Mouse (Mus musculus) thymus, postnatal 10 days (tissue): ENCODE measurements at regions not wholly inside any gene's neighbourhood (a gene's known extent, or its start where the extent isn't known, plus 50 kb on each side); places are given as distances from the start of the nearest gene placed in this dataset.
A peak's percentile ranks its signal among the peaks of the same experiment; 100 is the strongest.

Experiments used
- DNase-seq, 2 experiments: peaks; one replicate each; pipeline ENCODE4 v3.0.0; 2021; ENCODE audit warnings: low spot score in 2 of 2

DNA sequence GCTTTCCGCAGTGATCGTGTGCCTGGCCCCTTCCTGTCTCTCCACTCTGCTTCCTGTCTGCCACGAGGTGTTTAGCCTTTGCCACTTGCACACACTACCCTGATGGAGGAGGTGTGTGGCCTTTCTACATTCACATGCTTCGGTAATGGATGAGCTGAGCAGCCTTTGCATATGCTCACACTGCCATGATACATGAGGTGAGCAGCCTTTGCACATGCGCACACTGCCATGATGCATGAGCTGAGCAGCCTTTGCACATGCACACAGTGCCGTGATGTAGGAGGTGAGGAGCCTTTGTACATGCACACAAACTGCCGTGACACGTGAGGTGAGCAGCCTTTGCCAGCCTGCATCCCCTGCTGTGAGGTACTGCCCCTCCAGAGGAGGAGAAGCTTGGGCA is 58.3 kb downstream of the Erv3 start:
- DNase-seq = no peak

DNA sequence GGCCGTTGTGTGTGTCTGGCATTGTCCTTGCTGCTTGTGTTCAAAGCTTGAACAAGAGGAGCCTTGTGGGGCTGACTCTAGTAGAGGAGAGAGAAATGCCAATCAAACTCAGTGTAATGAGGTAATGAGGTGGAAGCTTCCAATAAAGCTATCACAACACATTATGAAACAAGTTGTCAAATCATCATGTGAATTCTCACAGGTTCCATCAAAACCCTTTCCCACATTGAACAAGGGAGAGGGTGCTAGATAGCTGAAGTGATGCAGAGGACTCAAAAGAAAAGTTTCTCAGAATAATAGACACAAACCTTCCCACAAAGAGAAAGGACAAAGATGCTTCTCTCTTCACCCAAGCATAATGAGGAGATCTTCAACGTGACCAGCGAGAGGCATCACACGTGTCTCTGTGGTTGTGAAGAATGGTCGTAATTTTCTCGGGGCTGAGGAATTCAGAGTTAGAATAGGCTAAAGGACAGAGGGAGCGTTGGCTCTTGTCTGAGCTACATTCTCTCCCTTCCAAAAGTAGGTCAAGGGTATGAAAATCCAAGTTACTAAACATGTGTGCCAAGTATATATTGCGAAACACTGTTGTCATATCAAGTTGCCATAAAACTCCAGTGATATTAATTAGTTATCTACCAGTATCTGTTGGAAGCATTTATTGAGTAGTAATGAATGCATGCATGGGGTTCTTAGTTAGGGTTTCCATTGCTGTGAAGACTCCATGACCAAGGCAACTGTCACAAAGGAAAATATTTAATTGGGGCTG is 59.2 kb downstream of the Erv3 start:
- DNase-seq = no peak

DNA sequence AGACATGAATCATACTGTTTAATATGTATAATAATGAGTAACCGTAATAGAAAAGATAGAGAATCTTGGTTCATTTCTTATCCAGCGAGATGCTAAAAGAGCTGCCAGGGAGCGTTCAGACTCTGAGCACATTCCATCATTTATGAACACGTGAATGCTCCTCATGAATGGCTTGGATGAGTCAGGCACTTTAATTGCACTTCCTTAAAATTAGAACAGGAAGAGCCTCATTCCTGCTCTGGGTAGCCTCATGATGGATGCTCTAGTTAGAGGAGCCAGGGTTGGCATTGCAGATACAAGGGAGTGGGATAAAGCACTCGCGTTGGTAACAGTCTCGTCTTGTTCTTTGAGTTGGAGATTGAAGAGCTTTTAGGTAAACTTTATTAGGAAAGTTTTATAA is 60.1 kb downstream of the Erv3 start:
- no peak for DNase-seq

DNA sequence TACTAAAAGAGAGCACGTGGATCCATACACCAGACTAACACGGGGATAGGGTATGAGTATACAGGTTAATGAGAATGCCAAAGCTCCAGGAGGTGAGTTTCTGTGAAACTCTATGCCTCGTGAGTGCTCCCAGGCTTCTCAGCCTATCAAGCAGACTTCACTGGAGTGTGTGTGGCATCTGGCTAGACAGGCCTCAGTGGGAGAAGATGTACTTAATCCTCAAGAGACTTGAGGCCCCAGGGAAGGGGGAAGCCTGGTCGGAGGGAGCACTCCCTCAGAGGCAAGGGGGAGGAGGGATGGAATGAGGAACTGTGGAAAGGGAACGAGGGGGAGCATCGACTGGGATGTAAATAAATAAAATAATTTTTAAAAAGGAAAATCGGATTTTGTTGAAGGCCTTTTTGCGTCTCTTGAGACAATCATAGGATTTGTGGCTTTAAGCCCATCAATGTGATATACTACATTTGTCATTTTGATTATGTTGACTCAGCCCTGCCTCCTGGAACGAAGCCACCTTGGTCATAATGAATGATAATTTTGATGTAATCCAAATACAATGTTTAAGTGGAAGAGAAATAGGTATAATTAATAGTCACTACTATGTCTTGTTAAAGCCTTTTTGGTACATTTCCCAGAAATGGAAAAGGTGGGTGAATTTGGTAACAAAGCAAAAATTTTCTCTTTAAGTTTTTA is 62.4 kb downstream of the Erv3 start:
- DNase-seq = no peak

DNA sequence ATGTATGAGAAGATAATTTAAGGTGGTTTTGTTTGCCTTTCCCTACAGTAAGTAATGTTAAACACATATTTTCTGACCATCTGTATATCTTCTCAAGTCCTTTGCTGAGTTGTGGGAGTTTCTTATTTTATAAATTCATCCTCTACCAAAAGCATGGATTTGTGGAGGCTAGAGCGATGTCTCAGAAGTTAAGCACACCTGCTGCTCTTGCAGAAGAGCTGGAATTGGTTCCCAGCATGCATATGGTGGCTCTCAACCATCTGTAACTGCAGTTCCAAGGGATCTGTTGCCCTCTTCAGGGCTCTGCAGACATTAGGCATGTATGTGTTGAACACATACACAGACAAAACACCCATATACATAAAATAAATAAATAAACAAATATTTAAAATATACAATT is 84.2 kb downstream of the Erv3 start:
- DNase-seq = no peak

DNA sequence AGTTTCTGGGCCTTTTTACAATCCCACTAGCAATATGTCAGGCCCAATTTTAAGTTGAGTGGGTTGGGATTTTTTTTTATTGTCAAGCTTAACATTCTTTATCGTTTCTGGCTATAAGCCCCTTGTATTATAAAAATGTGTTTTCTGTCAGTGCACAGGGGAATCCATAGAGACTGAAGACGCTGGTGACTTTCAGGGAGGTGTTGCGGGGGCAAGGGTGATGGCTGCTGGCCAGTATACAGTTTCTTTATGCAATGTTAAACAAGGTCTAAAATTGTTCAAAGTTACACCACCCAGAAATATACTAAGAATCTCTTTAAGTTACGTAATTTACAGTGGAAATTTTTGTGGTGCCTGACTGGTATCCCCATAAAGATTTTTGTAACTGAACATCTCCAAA is 85.9 kb downstream of the Erv3 start:
- no peak for DNase-seq

DNA sequence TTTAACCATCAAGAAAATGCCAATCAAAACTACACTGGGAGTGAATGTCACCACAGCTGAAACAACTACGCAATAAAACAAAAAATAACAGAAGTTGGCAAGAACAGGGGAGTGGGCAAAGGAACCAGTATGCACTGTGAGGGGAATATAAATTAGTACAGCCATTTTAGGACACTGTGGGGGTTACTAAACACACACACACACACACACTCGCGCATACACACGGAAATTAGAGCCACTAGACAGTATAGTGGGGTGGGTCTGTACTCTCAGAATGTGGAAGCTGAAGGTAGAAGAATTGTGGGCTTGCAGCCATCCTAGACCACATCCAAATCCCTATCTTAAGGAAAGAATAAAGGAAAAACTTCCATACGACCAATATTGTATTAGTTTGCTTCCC is 87.4 kb downstream of the Erv3 start:
- no peak for DNase-seq

DNA sequence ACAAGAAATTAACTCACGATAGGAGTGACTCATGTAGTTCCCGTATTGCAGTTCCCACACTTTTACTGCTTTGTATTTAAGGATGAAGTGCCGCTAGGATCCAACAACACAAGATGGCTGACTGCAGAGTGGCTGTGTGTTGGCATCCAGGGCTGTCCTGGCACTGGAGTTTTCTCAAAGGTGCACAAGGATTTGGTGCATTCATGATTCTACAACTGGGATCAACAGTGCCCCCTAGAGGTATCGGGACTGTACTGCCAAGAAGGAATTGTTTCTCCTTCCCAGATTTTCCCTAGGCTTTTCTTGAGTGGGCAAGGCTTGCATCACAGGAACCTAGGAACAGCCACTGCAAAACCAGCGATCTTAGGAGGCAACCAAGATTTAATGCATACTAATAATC is 88.7 kb downstream of the Erv3 start:
- DNase-seq = peak in 1 of 2 experiments; percentile 6

DNA sequence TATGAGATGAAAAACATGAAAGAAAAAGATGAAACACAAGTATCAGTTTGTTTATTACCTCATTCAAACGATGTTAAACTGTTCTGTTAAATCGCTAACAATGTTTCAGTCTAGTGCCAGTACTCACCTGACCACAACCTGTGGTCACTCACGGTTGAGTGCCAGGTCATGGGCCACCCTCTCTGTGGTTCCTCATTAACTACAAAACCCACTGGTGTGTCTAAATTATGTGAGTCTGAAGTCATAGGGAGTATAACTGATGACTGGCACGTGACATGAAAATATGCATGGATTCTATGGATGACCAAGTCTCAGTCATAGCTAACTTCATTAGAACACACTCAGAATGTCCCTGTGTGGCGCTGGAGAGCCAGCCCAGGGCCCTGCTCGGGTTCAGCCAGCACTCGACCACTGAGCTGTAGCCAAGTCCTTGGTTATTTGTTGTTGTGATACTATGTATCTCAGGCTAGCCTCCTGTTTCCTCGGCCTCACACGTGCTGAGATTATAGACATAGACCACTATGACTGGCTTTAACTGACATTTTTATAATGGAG is 89.8 kb downstream of the Erv3 start:
- no peak for DNase-seq

DNA sequence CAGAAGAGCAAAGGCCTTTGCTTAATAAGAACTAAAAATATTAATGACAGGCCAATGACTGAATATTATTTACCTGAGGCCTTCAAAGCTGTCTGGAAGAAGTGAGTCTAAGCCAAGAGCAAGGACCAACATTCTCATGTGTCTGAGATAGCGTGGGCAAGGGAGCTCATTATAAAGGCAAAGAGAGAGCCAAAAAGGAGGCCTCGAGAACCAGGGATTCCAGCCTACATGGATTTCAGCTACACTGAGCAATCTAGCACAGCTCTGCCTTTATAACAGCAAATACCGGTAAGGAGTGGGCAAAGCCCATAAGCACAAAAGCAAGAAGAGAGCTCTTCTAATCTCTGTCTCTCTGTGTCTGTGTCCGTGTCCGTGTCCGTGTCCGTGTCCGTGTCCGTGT is 93.0 kb downstream of the Erv3 start:
- DNase-seq = no peak

DNA sequence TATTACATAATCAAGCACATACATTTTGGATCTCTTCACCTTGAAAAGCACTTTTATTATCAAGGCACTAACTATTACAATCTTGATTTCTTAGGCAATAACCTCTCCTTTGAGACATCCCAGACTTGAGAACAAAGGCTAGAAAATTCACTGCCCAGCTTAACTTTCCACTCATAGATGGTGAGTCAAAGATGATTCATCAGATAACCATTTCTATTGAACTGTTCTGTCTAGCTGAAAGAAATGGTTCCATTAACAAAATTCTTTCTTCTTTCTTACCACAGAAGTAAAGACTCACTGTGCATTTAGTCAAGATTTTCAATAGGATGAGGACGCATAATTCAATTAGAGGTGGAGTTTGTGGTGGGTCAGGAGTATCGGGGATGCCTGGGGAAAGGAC is 98.0 kb downstream of the Erv3 start:
- DNase-seq = no peak

DNA sequence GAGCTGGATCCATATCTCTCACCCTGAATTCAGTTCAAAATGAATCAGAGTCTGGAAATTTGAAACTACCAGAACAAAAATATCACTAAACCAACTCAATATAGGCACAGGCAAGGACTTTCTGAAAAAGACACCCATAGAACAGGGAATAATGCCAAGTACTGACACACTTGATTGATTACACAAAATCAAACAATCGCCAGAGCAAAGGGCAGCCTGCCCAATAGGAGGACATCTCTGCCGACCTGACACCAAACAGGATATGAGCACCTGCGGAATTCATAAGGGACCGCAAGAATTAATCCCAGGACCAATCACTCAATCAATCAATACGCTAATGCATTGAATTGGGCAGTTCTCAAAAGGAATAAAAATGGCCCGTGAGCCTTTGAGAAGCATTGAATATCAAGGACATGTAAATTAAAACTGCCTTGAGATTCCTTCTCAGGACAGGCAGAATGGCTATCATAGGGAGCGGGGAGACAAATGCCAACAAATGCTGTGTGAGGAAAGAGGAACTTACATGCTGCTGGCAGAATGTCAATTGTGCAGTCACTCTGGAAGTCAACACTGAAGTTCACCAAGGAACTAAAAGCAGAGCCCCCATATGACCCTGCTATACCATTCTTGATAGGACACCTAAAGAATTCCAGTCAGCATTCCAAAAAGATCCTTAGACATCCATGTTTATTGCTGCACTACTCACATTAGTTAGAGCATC is 102.2 kb downstream of the Erv3 start:
- no peak for DNase-seq

DNA sequence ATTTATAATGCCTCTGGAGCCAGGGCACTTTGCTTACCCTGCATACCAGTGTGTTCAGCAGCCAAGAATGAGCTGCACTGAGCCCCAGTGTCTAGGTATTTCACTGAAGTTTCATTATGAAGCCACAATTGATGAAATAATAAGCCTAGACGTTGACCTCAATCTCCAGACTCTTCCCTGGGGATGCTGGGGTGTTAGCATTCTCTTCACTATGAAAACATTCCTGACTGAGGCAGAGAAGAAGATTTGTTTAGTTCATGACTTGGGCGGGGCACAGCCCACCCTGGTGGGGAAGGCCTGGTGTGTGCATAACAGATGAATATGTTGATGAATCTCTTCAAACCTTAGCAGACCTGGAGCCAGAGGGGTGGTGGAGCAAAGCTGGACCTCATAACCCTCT is 104.4 kb downstream of the Erv3 start:
- DNase-seq = no peak

DNA sequence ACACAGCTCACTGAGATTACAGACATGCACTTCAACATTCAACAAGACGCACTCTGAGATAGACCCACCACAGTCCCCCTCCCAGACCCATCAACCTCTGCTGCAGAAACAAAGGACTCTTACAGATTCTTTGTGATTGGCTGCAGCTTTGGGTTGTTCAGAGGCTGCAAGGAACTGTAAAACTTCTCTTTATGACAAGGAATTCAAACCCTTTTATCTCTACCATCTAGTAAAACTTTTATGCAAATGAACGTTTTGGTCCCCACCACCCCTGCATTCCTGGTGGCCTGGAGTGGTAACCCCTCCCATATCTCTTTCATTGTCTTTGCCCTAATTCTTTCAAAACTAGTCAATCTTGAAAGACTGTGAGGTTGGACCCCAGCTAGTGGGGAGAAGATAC is 106.1 kb downstream of the Erv3 start:
- DNase-seq = no peak

DNA sequence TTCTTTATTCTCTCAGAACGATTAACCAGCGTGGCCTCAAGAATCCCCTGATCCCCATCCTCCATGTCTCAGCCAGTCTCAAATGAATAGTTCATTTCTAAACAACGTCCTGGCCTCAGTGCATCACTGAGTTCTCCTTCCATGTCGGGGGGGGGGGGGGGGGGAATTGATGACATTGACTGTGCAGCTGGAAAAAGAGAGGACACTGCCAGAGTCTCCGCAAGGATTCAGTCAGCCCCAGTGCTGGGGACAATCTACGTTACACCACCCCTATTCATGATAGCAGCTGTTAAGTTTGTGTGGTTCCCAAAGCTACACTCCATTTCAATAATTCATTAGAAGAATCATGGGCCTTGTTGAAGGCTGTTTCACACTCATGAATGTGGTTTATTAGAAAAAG is 108.9 kb downstream of the Erv3 start:
- DNase-seq = no peak

DNA sequence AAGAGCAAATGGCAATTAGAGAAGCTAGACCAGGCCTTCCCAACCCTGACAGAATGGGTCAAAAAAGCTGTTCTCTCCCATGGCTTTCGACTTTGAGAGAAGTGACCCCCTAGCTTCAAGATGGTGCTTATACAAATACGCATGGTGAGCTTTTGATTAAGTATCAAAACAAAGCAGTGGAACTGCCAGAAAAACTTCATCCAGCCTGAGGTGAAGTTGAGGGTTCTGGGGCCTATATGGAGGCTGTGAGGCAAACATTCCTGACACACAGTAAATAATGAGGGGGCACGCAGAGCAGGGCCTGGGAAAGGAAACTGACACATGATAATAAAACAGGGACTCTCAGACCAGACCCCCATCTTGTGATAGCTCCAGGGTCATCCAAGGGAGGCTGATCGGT is 109.3 kb downstream of the Erv3 start:
- no peak for DNase-seq

DNA sequence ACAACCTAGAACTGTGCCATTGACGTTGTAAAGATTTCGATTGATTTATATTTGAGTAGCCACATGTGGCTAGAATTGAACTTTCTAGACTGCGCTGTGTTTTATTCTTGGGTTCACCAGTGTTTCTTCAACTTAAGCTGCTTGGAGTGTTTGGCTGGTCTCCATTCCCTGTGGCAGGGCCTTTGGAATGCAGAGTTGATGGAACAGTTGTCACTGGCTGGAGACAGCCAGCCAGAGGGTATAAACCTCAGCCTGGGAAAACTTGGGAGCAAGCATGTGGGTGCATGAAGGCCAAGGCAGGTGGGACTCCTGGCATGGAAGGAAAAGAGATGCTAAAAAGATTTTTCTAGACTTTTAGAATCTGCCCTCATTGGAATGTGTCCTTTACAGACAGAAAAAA is 109.8 kb downstream of the Erv3 start:
- no peak for DNase-seq

DNA sequence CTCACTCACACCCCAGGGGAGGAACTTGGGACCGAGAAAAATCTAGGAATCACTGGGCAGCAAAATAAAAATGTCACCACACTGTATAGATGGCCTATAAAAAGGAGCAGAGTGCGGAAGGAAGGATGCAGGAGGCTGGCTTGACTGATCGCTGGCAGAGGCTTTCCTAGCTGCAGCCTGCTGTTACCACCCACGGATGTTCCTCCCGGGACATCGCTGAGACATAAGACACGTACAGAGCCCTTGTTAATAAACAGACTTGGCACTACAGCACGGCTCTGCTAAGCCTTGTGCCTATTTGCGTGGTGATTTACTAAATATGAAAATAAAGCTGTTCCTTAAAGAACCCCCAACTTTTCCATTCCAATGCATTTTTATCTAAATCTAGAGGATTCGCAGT is 110.8 kb downstream of the Erv3 start:
- no peak for DNase-seq

DNA sequence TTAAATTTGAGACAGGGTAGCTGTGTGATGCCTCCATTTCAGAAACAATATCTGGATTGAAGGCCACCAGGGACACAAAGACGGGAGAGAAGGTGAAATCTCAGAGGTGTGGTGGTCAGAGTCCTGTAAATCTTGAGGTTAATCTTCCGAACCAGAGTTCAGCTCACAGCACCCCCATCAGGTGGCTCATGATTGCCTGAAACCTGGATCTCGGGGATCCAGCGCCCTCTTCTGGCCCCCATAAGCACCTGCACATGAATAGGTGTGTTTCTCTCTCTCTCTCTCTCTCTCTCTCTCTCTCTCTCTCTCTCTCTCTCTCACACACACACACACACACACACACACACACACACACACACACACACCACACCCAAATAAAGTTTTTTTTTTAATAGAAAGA is 111.8 kb downstream of the Erv3 start:
- no peak for DNase-seq

DNA sequence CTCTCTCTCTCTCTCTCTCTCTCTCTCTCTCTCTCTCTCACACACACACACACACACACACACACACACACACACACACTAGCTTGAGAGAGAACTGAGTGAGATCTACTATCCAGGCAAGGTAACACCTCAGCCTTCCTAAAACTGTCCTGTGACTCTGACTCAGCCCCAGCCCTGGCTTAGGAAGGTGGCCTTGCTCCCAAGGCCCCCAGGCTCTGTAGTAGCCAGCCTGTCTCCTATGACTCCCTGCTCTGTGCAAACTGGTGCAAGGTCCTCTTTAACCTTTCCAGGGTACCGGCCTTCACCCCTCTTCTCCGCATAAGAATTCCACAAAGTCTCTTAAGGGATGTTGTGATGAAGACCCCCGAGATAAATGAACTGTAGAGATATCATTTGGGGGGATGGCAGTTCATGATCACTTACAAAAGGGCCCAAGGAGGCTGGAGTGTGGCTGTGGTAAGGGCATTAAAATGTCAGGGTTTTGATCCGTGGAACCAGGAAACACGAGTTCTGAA is 114.1 kb downstream of the Erv3 start:
- DNase-seq = no peak

DNA sequence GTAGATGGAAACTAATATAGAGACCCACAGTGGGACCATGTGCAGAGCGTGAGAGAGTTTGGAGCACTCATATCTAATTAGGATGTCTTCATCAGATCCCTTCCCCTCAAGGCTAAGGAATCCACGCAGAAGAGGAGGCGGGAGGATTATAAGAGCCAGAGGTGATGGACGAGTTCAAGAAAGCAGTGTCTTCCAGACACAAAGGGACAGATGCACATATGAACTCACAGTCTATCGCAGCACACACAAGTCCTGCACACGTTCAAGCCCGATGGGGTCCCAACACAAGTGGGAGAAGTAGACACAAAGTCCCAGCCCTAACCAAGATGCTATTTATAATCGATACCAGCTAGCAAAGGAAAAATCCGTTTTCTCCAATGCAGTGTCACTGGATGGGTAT is 114.6 kb downstream of the Erv3 start:
- no peak for DNase-seq

DNA sequence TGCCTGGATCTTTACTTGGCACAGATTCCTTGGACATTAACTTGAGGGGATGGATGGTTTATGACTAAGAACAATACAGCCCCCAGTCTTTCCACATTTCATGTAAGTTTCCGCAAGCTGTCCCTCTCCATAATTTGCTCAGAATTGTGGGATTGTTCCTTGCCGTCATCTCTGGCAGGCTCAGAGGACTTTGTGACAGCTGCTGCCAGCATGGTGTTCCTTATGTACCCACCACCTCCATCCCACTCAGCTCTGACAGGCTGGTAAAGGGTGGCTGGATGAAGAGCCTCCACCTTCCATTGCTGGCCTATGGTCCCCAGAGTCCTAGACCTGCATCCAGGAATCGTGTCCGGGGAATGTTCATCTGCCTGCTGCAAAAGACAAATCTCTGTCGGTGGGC is 119.1 kb downstream of the Erv3 start:
- no peak for DNase-seq

DNA sequence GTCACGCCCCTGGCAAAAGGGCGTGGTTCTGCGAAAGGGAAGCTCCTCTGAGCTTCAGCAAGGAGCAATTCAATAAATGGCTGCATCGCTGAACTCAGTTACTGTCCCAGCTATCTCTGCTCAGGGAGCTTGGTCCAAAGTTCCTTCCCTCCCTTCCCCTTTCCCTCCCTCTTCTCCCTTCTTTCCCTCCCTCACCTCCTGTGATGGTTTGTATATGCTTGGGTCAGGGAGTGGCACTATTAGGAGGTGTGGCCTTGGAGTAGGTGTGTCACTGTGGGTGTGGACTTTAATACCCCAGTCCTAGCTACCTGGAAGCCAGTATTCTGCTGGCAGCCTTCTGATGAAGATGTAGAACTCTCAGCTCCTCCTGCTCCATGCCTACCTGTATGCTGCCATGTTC is 120.5 kb downstream of the Erv3 start:
- DNase-seq = no peak
